Mouse (Mus musculus): ENCODE results near the gene Ube2h. TPM values are rescaled to one million over a fixed set of nuclear protein-coding genes. Genes with fewer than 3 reads are reported as not detected.

Ube2h gene
- 10 to 100 TPM; 77.0 to 77.5 TPM for total RNA-seq (2021)

DNA sequence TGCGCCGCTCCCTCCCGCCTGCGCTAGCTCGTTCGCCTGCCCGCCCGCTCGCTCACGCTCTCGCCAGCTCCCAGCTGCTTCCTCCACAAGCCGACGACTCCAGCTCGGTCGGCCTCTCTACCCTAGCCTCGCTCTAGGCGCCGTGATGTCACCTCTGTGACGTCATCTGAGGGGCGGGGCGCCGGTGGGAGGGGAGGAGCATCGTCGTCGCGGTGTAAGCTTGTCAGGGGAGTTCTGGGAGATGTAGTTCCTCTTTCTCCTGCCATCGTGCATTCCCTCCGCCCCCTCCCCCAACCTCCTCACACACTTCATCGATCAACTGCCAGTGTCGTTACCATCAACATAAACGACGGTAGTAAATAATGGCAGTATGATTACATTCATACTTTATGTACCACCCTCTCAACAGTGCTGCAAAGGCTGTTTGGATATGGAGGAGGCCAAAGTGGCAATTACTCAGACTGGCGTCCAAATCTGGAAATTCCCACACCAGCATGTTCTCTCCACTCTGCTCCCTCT, at the start of gene Ube2h:
Ube2h (minus strand) TSS at position 141 of the 519 bp plus-strand sequence.
- peak; percentile 100 for DNase-seq

- no peak for DNase-seq
These were observed 49.3 kb upstream of the Ube2h start for GRCm38 (mm10) chr6:30353661-30354060.

- no peak for DNase-seq
These were observed 48.4 kb upstream of the Ube2h start for GRCm38 (mm10) chr6:30352762-30353161.

DNA sequence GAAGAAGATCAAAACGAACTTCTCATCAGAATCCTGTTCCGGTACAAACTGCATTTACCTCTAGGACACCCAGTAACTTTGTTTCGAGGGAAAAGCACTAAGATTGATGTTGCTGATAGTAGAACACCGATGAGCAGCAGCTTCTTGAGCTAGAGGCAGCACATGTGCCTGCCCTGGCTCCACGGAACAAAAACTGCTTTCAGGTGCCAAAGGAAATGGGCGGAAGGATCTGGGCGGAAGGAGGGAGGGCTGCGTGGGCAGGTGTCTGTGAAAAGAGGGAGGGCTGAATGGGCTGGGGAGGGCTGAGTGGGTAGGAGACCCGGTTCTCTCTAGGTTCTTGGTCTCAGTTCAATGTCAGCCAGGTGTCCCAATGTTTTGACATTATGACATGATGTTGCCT, 47.0 kb upstream of the Ube2h start:
- DNase-seq: no peak

DNA sequence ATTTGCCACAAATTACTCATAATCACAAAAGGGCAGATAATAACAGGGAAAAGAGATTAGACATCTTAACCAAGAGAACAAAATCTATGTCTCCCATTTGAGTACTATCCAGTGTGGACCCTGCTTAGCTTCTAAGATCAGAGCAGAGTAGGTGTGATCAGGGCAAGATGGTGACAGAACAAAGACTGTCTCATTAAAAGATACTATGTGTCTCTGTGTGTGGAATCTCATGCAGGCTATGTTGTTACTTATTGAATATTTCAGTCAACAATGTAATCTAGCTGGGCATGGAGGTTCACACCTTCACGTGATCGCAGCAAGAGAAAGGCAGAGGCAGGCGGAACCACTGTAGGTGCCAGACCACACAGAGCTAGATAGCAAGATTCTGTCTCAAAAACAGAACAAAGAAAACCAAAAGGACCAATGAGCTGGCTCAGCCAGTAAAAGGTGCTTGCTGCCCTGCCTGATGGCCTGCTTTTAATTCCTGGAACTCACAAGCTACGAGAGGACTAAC, 43.0 kb upstream of the Ube2h start:
- no peak for DNase-seq

DNA sequence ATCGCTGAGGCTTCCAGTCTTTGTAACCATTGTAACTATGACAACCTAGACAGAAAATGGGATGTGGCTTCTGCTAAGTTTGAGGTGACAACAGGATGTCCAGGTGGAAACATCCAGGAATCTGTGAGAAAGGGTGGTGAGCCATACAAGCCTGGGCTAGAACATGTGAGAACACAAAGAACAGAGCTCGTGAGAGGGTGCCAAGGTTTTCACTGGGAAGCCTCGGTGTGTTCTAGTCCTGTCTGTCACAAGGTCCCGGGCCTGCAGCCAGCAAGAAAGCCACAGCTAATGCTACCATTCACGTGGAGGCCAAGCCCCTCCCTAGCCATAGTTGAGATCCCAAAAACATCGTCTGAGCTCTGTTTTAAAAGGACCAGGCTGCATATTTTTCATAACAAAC, 42.4 kb upstream of the Ube2h start:
- DNase-seq: peak; percentile 61

DNA sequence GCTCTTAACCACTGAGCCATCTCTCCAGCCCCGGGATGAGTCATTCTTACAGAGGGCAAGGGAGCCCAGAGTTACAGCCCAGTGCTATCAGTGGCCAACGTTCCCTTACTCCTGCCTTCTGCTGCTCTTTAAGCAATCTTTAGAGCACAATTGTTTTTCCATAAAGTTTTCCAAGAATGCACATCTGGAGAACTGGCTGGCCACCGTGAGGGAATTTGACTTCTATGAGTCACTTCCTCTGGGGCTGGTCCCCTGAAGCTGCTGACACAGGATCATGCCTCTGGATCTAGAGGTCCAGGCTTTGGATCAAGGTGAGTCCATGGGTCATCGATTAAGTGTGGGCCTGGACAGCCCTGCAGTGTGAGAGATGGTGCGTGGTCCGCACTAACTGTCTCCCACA, 39.7 kb upstream of the Ube2h start:
- DNase-seq: peak; percentile 50

- DNase-seq: no peak
These were observed 36.0 kb upstream of the Ube2h start for GRCm38 (mm10) chr6:30340231-30340873.

DNA sequence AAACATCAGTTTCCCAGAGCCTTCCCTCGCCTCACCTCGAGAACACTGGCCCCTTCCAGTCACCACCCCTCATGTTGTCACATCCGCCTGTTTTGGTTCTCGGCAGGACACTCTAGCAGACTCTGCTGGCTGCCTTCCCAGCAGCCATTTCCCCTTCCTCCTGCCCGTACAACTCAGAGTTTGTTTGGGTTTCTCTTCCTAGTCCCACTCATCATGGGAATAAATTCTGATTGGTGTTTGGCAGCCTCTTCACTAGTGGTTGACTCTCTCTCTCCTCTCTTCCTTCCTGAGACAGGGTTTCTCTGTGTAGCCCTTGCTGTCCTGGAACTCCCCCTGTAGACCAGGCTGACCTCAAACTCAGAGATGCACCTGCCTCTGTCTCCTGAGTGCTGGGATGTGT, 32.6 kb upstream of the Ube2h start:
- DNase-seq: peak; percentile 81

GRCm38 (mm10) chr6:30332262-30332661, 27.9 kb upstream of the Ube2h start:
- DNase-seq: no peak

GRCm38 (mm10) chr6:30330706-30331105, 26.4 kb upstream of the Ube2h start:
- DNase-seq: no peak

DNA sequence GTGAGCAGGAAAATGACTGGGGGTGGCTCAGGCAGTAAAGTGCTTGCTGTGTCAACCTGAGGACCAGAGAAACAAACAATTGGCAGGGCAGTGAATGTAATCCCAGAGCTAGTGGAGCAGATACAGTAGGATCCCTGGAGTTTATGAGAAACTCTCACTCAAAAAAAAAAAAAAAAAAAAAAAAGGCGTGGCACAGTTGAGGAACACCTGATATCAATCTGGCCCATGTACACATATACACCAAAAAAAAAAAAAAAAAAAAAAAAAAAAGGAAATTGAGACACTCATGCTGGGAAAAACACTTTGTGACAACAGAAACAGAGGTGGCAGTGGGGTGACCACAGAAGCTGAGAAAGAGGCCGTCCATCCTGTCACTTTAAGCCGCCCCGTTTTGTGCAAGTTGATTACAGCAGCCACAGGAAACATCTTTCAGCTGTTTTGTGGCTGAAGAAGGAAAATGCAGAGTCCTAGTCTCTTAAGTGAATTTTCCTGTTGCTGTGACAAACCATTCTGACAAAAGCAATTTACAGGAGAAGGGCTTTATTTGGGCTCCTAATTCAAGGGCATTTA, 21.7 kb upstream of the Ube2h start:
- DNase-seq: no peak

GRCm38 (mm10) chr6:30321002-30321401, 16.7 kb upstream of the Ube2h start:
- no peak for DNase-seq

GRCm38 (mm10) chr6:30319216-30319615, 14.9 kb upstream of the Ube2h start:
- DNase-seq: no peak

DNA sequence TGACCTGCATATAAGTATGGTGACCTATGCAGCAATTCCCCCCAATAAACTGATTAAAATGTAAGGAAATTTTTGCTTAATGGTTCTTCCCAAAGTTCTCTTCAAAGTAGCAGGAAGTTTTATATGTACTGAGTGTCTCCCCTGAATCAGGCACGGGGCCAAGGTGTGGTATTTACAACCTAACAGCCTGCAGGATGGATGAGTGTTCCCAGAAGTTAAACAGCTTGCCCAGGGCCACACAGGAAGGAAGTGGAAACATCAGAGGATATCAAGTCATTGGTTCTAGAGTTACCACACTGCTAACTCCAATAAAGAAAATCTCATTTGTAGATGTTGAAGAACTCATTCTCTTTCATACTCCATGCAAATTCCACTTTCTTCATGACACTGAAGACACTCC, 7.7 kb upstream of the Ube2h start:
- no peak for DNase-seq

DNA sequence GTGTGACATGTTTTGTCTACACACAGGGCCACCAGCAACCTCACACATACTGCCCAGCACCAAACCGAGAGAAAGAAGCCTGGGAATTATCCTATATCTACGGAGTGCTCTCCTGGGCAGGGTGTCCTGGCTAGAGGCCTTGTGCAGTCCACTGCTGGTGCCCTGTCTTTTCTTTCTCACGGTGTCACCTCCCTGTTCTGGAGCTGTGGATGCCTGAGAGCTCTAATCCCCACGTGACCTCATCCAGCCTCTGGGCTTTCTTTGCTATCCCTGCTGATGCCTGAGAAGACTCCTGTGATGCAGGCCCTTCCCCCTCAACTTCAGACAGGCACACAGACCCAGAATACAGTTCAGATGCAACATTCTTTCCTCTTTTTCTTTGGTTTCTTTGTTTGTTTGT, 4.4 kb upstream of the Ube2h start:
- no peak for DNase-seq

DNA sequence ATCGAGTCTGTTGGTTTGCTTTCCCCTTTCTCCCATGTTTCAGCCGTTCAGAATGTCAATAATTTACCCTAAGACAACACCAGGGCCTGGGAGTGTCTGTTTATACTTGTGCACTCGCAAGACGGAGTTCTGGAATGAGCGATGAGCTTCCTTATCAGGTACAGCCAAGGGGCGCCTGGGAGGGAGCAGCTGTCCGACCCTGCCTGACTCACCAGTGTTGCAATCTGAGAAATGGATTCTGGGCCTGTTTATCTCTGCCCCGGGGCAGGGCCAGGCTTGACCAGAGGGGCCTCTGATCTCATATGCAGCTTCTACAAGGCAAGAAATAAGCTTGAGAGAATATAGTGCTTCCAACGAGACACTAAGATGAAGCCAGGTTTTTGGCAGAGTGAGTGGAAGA, 3.4 kb upstream of the Ube2h start:
- peak; percentile 25 for DNase-seq

DNA sequence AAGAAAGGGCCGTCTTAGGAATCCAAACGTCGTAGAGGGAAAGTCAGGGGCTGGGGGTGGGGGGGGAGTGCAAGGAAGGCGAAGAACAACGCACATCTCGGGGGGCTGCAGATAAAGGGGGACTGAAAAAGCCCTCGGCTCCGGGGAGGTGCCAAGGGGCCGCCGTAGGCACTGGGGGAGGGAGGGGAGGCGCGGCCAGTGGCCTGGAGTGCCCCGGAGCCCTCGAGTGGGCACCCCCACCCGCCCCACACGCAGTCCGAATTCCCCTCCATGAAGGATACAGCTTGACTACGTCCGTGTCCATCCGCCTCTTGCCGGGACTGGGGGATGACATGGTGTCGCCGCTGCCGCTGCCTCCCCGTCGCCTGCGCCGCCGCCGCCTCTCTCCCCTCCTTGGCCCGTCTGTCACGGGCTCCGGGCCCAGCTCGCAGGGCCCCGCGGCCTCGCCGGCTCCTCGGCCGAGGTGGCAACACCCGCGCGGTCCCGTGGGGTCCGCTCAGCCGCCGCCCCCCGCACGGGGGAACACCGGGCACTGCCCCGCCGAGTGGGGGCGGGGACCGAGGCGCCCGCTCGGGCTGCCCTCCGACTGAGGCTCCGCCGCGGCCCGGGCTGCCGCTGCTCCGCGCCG, 454 bp downstream of the Ube2h start:
- DNase-seq: peak; percentile 62

DNA sequence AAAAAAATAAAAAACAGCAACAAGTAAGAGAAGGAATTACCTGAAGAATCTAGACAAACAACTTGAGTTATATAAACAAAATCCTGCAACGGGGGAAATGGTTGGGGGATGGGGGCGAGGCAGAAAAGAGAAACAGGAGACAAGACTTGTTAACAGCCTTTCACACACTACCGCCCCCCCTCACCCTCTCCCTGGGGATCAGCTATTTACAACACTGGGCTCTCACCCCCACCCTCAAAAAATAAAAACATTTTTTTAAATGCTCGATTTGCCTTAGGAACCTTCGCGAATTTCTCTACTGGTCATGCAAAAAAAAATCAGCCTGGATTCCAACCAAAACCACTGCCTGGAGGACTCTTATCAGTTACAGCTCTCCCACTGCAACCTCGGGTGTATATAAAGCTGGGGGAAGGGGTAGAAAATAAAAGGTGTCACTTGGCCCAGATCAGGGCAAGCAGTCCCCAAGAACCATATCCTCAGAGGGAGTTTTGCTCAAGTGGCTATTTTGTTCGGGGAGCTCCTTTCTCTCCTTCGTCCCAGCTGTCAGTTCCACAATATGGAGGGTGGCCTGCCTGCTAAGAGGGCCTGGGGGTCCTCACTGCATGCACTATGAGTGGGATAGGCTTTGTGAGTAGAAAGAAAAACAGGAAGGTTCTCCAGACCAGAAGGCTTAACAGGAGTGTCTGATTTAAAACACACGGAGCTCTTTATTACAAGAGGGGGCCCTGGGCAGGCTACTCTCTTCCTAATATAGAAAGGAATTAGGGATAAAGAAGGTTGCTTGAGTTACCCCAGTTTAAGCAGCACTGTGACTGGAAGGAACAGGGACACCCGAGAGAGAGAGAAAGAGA, 1.3 kb downstream of the Ube2h start:
- DNase-seq: peak; percentile 45

DNA sequence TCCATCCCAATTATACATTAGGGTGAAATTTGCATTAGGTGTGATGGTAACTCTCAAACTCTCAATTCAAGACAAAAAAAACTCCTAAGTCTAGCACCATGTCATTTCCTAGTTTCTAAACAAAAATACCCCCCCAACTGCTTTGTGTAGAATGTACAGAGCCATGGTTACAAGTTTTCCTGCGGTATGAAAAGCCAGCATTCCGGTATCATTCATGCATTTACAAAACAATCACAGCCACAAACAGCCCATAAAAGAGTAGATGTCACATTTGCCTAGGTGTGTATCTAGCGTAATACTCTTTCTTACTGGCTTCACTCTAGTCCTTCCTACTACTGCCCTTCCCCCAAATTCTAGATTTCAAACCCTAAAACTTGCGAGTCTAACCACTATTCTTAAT, 2.2 kb downstream of the Ube2h start:
- DNase-seq: no peak

- DNase-seq: no peak
These were observed 3.4 kb downstream of the Ube2h start for GRCm38 (mm10) chr6:30300901-30301300.

DNA sequence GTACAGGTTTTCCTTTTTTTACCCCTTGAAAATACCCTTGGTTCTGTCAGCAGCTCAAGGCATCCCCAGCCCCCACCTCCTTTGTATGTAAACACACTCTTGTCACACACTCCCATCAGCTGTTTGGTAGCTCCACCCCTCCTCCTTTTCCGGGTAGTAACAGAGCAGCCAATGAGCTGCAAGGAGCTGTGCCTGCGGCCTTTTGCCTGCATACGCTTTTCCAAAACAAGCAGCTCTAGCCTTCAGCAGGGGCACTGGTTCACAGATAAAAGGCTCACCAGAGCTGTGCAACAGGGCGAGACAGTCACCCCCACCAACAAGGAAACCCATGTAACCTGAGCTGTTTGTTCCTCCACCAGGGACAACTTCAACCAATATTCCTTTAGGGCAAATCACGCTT, 4.0 kb downstream of the Ube2h start:
- peak; percentile 84 for DNase-seq

- DNase-seq: no peak
These were observed 4.7 kb downstream of the Ube2h start for GRCm38 (mm10) chr6:30299683-30300082.
